Mouse (Mus musculus) left cerebral cortex, adult 18-20 months (tissue): Measurements from ENCODE around the gene Cnot6. TPM values are rescaled to one million over a fixed set of nuclear protein-coding genes. Genes with fewer than 3 reads are reported as not detected.

ENCODE experiments used
- DNase-seq, 2 experiments: peaks; one replicate each; pipeline ENCODE4 v3.0.0; 2021 to 2022; ENCODE audit warnings: low spot score in 2 of 2, mixed read lengths in 1 of 2
- total RNA-seq, 2 experiments: library from RNA; stranded (reverse); gene quantifications; 2 replicates each; pipeline ENCODE4 v1.2.3; 2021

Gene Cnot6
- total RNA-seq, 2 experiments from 2014 or later: 50.2 to 56.0 TPM

DNA sequence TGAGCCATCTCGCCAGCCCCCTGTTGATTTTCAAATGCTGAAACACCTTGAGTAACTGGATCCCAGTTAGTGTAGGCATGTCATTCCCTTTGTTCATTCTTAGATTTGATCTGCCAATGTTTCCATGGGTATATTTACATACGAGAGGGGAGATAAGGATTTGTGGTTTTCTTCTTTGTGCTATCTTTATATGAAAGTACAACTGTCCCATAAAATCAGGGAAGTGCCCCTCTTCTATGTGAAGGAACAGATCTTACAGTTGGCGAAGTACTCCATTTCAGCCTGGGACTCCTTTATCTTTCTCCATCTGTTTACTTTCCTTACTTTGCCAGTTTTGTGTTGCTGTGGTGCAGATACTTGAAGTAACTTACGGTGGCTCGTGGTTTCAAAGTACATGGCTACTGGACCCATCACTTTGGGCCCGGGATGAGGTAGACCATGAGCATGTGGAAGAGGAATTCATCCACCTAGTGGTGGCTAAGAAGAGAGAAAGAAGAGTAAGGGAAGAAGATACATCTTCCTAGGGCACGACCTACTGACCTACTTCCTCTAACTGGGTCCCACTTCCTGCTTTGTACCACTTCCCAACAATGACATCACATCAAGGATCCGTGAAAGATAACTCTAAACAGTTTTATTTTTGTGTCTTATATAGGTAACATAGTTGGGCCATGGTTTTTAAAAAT, 7.1 kb upstream of the Cnot6 start:
- DNase-seq: no peak

DNA sequence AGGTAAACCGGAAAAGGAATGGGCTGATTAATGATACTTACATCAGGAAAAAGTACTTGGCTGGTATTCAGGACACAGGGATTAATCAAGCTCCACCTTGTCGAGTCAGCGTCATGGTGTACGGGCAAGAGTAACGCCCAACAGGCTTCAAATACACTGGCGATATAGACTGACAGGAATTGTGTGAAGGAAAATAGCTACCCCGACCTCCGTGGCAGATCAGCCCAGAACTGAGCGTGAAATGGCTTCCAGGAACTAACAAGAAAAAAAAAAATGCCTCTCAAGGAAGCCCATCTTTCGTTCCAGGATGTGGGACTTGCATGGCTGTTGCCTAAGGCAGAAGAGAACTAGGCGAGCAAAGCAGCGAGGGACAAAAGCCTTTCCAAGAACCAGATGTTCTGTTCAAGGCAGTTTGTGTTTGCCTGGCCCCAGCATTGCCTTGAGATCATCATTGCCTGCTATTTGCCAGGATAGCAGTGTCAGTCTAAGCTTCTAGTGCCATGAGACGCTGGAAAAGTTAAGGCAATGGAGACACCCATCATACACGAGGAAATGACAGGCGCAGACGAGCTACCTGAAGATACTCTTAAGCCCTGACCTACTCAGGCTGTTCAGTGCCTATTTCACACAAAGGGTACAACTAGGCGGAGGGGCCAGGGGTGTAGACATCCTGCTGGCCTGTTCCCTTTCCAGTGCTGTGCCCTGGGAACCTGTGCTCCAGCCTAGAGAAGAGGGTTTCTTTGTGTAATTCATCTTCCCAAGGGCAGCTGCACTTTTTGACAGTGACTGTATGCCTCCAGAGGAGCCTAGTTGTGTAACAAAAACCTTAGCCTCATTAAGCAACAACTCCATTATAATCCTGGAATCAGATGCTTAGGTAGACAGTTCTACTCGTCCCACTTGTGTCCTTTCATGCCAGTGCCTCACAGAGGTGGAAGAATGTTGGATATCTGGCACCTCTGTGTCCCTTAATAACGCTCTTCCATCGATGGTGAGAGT, 1.1 kb upstream of the Cnot6 start:
- DNase-seq: peak in 1 of 2 experiments; percentile 12

DNA sequence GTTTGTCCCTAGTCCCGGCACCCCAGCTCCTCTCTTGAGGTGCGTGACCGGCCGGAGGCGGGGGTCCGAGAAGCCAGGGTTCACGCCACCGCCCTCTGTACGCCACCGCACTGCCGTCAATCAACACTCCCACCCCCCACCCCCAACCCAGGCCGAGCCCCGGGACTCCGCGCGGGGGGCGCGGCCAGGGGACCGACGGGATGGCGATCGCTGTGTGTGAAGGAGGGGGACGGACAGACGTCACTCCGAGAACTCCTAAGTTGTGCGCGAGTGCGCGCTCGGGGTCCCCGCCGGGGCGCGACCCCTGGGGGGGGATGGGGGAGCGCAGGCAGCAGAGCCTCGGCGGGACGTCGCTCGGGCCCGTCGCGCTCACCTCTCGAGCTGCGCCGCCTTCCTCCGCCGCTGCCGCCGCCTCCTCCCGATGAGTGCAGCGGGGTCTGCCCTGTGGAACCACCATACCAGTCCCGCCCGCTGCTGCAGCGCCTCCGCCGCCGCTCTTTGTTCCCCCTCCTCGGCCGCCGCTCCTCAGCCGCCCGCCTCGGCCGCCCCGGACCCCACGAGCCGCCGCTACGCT, 455 bp downstream of the Cnot6 start:
- DNase-seq: no peak

DNA sequence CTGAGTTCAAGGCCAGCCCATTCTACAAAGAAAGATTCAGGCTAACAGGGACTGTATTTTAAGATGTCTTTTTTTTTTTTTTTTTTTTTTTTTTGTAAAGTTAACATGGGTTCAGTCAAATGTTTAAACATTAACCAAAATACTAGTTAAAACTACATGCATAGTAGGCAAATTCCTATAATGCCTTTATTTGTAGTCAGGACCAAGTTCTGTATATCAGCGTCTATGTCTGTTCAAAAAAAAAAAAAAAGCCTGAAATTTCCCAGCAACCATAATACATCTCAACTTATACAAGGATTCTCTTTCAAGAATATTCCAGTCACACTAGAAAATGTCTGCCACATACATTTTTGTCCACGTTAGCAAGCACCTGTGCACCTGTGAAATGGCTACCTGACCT, 1.9 kb downstream of the Cnot6 start:
- DNase-seq: no peak

DNA sequence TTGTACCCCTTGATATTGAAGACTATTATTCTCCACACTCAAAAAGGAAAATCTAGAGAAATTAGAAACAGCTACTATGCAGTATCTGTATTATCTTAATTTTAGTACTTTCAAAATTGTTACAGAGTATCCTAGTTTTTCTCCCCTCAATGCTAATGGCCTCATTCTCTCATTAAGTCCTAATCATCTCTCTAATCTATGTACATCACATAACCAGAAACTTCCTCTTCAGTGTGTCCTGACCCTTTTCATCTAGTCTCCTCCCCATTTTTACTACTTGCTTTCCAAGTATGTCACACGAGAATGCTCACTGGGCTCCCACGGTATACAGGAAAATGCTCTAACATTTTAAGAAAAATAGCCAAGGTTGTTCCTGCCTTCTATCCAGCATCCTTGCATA, 4.7 kb downstream of the Cnot6 start:
- DNase-seq: no peak

DNA sequence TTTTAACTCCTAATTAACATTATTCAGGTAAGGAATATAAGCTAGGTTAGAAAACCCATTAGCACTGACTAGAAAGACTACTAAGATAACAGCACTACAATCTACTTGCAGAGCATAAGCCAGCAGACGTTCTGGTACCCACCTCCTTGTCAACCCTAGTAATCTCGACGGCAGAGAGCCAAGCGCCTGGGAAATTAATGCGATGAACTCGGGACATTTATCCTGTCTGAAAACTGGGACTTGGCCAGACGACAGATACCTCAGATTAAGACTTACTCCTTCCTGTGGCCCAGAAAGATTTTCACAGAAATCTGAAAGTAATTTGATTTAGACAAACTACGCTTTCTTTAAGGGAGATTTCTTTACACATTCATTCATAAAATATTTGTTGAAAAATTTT, 7.7 kb downstream of the Cnot6 start:
- DNase-seq: no peak

DNA sequence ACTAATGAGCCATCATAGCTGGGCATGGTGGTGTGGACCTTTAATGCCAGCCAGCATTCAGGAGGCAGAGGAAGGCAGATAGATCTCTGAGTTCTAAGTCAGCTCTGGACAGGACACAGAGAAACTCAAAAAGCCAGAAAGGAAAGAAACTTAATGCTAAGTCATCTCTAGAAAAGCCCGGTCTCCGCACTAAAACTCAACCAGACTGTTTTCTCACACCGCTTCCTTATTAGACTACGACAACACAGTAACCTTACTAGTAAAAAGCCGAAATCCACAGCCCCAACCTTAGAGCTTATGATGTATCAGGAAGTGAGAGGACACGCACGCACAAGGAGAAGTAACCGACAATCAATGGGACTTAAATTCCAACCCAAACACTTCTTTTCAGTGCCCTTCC, 10.5 kb downstream of the Cnot6 start:
- DNase-seq: no peak

DNA sequence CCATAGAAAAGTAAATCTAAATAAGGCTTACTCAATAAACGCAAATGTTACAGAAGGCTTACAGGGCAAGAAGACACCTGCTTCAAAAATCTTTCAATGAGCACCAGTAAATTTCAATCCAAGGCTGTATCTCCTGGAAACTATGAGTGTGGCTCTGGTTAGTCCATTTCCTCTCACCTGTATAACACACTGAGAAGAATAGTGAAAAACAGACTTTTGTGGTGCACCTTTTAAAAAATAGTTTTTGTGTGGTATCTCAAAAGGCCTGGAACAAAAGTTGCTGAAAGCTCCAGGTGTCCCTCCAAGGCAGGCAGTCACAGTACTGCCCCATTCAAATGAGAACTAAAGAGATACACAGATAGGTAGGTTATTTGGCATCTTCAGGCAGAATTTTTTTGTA, 13.4 kb downstream of the Cnot6 start:
- DNase-seq: no peak

DNA sequence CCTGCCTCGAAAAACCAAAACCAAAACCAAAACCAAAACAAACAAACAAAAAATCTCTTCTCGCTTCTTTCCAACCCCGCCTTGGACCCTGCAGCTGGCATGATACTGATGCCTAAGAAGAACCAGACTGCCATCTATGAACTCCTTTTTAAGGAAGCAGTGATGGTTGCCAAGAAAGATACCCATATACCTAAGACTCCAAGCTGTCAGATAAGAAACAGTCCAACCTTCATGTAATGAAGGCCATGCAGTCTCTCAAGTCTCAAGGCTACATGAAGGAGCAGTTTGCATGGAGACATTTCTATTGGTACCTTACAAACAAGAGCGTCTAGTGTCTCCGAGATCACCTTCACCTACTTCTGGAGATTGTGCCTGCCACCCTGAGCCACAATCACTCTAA, 14.7 kb downstream of the Cnot6 start:
- DNase-seq: no peak

DNA sequence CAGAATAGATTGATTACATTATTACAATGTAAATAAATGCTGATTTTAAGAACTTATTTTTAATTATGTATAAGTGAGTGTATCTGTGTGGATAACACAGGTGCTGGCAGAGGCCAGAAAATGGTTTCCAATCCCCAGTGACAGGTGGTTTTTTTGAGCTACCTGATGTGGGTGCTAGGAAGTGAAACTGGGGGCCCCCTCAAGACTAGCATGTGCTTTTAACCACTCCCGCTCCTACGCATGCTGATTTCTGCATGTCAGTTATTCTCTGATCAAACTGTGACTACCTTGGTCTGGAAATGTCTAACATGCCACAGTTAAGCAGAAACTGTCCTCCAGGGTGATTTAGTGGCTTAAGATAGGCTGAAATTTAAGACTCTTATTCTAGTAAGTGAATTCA, 16.1 kb downstream of the Cnot6 start:
- no peak for DNase-seq

DNA sequence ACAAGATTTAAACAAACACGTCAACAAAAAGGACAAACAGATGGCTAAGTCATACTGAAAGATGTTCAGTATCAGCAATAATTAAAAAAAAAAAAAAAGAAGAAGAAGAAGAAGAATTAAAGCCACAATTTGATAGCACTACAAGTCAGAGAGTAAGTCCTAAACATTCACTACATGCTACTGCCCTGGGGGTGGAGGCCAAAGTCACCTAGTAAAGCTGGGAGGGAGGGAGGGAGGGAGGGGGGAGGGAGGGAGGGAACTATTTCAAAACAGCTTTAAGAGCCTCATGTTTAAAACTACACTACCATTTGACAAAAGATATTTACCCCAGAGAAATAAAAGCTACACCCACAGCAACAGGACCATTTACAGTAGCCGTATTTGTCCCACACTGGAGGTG, 16.8 kb downstream of the Cnot6 start:
- DNase-seq: no peak

DNA sequence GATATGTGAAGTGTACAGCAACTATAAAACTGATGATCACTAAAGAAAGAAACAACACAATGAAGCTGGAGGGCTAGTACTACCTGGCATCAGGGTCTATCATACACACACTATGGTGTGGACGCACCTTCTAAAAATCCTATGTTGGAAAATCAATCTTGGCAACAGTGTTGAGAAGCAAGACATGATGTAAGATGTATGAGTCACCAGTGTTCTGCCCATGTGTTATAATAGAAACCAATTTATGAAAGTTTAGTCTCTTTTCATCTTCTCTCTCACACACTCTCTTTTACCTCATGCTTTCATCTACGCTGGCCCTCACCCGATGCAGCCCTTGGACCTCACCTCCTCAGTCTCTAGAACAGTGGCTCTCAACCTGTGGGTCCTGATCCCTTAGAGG, 17.5 kb downstream of the Cnot6 start:
- no peak for DNase-seq

DNA sequence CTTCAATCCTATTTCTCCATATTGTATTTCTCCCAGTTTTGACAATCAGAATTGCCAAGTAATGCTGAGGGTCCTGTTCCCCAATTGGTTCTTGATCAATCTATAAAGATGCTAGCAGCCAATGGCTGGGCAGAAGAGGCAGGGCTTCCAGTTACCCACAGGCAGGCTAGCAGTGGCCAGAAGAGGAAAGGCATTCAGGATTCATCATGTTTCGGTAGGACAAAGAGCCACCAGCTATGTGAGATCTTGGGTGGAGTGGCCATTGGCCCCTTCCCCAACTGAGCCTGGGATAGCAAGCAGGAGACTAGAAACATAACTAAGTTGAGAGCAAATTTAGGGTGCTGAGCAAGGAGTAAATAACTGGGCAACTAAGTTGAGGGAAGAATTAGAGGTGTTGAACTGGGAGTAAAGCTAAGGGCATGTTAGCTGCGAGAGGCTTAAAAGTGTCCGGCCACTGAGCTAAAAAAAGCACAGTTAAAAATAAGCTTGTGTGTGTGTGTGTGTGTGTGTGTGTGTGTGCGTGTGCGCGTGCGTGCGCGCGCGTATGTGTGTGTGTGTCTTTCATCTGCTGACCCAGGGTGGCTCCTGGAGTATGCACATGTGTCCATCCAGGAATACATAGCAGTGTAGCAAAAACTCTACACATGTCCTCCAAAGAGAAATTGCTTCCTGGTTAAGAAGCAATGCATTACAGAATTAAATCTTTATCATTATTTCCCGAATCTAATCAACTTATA, 28.1 kb downstream of the Cnot6 start:
- no peak for DNase-seq

DNA sequence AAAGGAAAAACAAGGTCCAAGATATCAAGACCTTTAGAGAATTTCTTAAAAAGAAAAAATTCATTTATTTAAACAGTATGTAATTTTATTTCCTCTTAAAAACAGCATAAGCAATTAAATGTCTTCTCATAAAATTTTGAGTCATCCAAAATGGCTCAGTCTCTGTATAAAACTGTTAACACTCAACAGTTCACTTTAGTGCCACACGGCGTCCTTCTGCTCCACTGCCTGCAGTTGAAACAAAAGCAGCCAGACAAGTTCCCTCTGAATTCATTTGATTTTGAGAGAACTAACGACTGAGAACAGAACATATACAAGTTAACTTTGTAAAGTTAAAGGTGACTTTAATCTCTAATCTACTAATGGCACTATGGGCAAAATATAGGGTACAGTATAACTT, 39.1 kb downstream of the Cnot6 start:
- DNase-seq: no peak

DNA sequence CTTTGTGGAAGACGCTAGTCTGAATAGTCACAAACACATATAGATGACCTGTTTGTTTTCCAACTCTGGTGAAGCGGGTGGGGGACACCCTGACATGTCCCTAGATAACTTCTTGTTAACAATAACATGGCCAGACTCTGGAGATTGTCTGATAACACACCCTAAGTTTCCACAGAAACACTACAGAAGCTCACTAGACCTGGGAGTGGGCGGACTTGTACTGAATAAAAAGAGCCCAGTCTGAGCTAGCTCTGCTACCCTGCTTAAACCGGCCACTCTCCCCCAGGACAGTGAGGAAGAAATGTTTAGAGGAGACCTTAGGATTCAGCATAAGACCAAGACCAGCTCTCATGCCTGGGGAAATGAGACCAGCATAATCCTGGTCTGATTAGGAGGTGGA, 47.1 kb downstream of the Cnot6 start:
- DNase-seq: no peak

DNA sequence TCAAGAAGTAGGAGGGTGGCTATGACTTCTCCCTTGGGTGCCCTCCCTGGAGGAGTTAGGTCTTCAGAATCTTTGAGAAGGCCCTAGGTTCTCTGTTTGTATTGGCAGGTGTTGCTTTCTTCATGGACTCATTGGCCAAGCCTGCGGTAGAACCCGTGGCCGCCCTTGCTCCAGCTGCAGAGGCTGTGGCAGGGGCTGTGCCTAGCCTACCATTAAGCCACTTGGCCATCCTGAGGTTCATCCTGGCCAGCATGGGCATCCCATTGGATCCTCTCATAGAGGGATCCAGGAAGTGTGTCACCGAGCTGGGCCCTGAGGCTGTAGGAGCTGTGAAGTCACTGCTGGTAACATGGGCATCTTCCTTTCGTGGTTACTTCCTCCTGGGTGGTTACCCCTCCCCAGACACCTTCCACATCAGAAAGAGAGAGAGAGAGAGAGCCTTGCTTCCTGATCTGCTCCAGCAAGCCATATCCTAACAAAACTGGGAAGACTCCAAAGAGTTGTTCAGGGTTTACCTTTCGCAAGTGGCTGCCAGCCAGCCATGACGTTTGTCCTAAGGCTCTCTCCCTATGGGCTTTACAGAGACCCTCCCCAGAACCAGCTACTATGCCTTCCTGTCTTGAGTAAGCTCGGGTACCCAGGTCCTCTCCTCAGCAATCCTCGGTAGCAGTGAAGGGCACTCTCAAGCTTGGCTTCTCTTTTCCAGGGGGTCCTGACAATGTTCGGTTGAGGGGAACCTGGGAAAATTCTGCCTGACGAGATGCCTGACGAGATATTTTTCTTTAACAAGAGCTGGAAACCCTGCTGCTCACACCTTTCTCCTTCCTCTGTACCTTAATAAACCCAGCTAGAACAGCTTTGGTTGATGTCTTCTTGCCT, 48.0 kb downstream of the Cnot6 start:
- no peak for DNase-seq

DNA sequence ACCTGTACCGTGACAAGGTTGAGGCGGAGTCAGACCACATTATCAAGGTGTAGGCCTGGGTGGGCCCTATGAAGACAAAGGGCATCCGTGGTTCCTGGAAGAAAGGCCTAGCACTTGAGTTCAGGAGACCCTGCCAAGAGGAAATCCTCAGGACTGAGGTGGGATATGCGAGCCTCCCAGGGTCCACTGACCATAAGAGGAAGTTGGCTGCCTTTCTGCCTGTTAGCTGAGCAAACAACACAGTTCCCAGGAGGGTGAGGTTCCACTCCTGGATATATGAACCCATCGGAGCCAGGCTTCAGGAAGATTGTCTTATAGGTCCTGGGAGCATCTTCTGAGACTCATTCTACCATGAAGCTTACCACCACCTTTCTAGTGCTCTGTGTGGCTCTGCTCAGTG, 49.2 kb downstream of the Cnot6 start, which contains the start of gene Scgb3a1:
Scgb3a1 (plus strand) TSS at position 301 of the 400 bp plus-strand sequence.
- DNase-seq: no peak

DNA sequence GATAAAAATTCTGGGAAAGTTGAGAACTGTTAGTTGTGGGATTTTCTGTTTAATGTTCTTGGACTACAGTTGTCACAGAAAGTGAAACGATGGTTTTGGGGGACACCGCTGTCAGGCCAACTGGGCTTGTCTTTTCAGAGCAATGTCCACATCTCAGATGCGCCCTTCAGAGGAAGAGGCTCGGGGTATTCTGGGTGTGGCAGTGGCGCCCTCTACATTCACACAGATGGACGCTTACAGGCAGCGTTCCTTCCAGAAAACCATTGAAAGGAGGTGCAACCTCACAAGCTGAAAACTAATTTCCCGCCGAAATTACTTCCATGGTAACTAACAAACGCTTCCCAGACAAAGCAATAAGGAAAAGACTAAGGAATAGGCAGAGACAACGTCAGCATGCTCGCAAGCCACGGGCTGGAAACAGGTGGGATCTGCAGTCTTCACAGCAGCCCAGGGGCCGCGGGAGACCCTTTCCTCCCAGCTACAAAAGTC, 50.2 kb downstream of the Cnot6 start:
- DNase-seq: no peak

DNA sequence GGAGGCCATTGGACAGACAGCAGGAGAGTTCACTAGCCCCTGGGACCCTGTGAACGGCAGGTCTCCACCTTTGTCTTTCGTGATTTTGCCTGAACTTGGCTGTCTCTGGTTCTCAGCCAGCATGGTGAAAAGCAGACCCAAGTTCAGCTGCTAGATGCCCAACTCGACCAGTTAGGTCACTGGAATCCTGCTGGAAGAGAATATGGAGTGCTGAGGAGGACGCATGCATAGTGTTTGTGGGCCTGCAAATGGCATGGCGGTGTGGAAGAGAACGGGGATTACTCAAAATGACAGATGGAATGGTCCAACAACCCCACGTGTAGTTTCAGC, 53.1 kb downstream of the Cnot6 start:
- DNase-seq: no peak

DNA sequence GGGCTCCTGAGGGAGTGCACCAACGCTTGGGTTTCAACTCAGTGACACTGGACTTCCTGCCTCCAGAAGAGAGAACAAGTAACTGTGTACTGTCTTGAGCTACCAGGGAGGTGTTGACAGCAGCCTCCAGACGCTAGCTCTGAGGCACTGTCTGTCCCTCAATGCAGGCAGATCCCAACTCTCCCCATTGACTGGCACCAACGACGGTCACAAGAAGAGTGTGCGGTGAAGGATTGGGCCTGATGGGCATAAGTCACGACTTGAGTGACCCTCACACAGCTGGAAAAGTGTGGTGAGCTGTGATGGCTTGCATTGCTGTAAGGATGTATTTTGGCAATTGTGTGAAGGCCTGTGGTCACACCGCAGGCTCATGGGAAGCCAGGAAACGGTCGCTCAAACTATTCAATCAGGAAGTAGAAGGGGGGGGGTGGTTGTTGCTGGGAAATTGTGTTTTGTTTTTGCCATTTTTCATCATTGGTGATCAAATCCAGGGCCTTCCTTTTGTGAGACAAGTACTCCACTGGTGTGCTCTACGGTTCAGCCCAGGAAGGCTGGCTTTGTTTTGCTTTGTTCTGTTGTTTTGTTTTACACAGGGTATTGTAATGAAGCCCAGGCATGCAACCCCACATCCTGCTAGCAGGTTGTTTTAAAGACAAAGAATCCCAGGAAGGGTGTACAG, 53.6 kb downstream of the Cnot6 start:
- DNase-seq: no peak
